Mouse (Mus musculus) right cerebral cortex, postnatal 10 days (tissue): ENCODE results near the gene Hba-x.
A peak's percentile ranks its signal among the peaks of the same experiment; 100 is the strongest.
"Not testable (repeated sequence)": the region's sequence is repeated elsewhere in the genome, so short reads cannot be mapped to it uniquely, and the experiment has no call there.

Experiments
- DNase-seq, 2 experiments: peaks; one replicate each; pipeline ENCODE4 v3.0.0; 2021; ENCODE audit warnings: low spot score in 2 of 2

Hba-x gene

DNA sequence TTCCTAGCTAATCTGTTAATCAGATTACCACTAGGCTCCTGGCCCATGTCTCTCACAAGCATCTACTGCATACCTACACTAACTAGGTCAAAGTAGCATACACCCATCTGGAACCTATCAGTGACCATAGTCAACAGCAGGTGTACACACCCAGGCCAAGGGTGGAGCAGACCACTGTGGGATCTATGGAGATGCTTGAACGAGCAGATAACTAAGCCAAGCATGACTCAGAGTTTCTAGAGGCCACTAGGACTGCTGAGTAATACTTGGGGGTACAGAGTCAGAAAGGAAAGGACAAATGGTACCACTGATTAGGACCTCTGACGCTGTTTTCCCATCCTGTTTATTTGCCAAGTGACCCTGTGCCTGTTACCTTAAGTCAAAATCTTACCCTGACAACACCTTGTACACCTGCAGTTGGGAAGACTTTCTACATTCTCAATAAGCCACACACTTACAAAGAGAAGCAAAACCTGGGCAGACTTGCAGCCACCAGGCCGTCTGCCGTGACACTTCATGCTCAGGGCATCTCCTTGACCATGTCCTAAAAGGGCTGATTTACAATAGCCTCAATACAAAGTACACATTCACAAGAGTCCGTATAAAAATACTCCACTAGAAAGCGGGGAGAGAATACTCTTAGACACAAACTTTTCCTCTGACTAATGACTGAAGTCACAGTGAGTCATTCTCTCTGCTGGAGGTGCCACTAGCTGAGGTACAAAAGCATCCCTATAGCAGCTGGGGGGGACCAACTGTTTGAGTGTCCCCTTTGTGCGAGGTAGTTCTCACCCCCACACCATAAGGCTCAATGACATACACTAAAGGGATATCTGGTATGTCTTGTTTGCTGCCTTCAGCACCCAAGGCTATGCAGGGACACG, 25.1 kb upstream of the Hba-x start:
- no peak for DNase-seq

DNA sequence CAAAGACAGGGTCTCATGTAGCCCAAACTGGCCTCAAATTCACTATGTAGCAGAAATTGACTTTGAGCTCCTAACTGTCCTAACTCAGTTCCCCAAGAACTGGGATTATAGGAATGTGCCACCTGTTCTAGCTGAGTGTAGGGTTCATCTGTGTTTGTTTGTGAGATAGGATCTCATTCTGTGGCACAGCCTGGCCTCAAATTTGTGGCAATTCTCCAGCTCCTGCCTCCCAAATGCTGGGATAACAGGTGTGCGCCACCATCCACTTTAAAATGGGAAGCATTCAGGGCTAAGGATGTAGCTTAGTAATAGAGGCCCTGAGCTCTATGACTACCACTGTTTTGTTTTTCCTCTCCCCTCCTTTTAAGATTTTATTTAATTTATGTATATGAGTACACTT, 23.1 kb upstream of the Hba-x start:
- no peak for DNase-seq

DNA sequence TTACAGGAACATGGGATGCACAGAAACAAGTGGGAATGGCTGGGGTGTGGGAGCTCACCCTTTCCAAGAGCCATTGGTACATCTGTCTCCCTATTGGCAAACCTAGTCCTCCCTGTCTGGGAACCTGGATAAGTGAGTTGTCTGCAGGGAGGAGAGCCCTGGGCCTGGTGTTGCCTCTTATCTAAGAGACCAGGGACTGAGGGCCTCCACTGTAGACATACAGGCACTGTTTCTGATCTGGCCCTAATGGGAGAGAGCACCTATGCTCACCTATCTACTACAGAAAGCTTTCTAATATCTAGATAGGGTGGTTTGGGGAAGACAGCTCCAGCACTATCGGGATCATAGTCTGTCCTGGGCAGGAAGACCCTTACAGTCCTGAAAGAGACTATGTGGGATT, 20.1 kb upstream of the Hba-x start:
- no peak for DNase-seq

DNA sequence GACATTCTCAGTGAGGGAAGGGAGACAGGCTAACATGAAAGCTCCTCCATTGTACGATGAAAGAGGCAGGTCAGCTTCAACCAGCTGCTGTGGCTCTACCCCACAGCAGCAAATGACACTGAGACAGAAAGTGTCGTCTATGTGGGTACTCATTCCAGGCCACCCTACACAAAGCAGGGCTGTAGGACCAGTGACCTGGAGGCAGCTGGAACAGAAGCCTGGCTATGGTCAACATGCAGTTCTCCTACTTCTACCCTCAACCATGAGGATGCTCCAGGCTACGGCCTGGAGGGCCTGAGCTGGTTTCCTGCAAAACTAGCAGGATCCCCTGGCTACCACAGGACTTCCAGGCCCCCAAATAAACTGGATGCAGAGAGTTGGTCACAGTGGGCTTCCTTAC, 19.6 kb upstream of the Hba-x start:
- DNase-seq: no peak

DNA sequence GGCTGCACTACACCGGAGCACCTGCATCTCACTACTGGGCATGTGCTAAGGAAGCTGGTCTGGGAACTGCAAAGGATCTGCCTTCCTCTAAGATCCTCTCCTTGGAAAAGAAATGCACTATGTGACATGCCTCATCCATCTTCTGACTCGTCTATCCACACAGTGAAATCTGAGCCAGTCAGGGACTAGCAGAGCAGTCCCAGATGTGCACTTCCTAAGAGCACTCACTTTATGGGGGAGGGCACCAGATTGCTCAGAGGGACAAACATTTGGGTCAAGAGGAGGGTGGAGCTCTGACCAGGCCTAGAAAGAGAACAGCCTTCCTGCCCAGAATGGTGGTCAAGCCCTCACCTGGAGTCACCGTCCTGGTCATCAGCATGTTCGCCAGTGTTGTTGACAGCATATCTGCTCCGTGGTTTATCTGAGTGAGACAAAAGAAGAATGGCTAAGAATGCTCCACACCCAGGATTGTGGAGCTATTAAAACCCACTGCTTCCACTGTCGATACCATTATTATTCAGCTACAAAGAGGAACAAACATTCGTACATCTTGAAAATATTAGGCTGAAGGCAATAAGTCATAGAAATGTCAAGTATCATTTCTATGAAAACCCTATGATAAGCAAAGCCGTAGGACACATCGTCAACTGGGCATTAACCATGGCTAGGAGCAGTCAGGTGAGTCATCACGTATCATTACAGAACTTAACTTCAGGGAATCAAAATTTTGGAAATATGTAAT, 13.4 kb upstream of the Hba-x start:
- DNase-seq: no peak

DNA sequence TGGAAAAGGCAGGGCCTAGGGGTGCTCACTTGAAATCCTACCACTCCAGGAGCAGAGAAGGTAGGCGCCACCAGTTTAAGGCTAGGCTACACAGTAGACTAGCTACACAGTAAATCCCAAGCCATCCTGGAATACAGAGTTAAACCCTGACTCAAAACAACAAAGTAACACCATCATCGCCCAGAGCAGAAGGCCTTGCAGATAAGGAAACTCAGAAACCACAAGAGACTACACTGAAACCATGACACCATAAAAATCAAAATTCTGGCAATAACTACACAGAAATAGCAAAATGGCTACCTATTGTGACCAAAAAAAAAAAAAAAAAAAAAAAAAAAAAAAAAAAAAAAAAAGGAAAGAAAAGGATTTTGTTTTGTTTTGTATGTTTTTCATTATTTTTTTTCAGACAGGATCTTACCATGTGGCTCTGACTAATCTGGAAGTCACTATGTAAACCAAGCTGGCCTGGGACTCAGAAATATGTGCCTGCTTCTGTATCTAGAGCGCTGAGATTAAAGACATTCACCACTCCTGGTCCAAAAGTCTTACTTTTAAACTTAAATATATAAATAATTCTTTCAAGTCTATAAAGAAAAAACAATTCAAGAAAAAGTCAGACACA, 11.0 kb upstream of the Hba-x start:
- no peak for DNase-seq

DNA sequence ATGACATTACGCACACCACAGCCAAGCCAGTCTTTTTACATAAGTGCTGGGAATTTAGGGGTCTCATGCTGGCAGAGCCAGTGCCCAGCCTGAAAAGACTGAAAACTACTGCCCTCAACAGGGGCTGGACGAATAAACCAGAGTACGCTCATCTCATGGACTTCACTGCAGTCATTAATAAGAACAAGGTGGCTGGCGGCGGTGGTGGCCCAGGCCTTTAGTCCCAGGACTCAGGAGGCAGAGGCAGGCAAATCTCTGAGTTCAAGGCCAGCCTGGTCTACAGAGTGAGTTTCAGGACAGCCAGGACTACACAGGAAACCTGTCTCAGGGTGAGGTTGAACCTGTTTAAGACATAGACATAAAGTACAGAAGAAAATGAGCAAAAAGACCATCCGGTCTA, 10.0 kb upstream of the Hba-x start:
- DNase-seq: no peak

DNA sequence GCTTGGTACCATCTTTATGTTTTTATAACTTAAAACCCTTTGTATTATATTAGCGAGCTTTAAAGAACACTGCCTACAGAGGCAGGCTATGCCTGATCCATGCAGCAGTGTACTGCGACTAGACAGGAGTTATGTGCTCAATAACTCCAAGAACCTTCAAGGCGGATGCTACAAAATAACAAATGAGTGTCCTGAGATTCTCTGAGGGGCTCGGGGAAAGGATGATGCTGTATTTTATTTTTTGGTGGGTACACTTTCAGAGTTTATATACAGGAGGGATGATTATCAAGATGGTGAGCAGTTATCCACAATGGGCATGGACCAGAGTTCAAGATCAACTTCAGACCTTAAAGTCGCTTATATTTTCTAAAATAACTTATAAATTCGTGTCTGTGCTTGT, 9.4 kb upstream of the Hba-x start:
- no peak for DNase-seq

DNA sequence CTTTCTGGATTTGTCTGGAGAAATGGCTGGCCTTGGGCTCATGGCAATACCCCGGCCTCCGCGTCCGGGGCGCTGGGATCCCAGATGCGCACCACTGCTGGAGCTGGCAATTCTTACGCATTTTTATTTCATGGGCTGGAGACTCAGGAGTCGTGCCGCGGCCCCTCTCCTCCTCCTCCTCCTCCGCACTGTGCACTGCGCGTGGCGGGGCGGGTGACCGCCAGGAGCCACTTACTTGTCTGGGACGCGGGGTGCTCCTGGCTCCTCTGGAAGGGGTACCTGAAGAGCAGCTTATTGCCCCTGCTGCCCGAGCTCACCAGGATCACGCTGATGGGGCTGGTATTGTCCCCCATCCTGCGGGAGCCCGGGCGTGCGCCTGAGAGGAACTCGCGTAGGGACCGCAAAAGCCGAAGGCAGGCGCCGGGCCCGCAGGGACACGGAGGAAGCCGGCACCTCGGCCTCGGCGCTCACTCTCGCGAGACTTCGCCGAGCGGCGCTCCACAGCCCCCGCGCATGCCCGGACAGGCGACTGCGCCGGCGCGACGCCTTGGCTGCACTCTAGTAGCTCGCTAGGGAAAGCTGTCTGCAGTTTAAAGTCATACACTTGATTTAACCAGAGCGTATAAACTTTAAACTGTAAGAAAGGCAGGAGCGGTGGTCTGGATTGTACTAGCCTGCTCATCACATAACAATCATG, 8.9 kb upstream of the Hba-x start, which contains the start of gene Nprl3:
Nprl3 (minus strand) TSS at position 520 of the 697 bp plus-strand sequence.
- peak; percentile 97 to 98 for DNase-seq

DNA sequence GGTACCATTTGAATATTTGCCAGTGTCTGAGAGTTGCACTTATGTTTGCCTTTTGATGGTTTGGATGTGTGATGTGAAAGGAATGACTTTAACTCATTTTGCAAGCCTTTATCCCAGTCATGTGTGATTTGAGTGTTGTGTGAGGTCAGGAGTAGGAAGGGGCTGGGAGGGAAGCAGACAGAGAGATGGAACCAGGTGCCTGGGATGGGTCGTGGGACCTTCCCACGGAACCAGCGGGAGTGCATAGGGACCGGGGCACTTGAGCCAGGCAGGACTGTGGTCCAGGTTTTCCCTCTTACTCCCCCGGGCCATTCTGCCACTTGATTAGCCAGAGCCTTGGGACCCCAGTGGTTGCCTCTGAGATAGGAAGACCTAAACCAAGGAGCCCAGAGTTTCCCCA, 8.2 kb upstream of the Hba-x start:
- DNase-seq: no peak

DNA sequence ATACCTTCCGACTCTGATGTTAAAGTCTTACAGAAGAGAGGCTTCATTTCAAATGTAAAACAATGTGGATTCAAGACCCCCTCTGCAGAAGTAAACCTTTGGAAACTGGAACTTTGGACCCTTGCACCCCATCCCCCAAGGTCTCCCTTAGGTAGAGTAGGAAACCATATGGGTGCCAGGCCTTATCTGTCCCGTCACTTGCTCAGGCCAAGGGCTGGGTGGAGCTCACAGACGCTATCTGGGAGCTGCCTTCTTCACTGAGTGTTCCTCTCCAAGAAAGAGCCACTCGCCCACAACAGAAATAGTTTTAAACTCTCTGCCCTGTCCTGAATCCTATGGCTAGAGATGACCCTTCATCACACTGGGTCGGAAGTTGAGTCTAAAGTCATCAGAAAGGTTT, 7.2 kb upstream of the Hba-x start:
- no peak for DNase-seq

DNA sequence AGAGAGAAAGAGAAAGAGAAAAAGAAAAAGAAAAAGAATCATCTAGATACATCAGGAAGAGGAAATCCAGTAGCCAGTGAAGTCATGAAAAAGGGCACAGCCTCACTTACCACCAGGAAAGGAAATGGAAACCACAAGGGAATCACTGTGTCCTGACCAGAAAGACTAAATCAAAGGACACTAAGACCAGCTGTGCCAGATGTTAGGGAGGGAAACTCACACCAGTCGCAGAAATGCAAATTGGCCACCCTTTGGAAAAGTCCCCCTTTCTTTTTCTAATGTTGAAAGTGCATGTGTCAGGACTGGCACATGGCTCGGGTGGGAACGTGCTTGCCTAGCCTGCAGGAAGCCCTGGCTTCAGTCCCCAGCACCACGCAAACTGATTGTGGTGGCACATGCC, 5.0 kb upstream of the Hba-x start:
- no peak for DNase-seq

DNA sequence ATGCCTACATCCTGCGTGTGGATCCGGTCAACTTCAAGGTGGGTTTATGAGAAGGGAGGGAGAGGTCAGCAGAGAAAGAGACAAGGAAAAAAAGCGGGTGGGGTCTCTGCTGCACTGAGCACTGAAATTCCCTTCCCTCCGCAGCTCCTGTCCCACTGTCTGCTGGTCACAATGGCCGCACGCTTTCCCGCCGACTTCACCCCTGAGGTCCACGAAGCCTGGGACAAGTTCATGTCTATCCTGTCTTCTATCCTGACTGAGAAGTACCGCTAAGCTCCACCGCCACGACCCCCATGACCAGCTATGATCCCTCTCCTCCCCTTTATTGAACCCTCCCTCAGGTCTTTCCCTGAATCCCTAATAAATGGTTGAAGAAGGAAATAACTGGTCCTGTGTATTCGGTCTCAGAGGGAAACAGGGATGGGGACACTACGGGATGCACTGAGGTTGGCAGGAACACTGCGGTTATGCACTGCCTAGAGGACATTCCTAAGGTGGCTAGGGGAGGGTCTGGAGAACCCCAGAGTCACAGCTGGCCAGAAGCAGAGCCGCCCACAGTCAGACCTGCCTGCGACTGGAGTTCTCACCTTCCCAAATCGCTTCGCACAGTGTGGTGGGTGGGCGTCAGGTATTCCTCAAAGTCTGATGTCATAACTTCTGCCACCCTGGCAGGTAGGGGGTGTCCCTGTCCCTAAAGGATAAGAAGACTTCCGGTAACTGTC, 1.7 kb downstream of the Hba-x start:
- no peak for DNase-seq

DNA sequence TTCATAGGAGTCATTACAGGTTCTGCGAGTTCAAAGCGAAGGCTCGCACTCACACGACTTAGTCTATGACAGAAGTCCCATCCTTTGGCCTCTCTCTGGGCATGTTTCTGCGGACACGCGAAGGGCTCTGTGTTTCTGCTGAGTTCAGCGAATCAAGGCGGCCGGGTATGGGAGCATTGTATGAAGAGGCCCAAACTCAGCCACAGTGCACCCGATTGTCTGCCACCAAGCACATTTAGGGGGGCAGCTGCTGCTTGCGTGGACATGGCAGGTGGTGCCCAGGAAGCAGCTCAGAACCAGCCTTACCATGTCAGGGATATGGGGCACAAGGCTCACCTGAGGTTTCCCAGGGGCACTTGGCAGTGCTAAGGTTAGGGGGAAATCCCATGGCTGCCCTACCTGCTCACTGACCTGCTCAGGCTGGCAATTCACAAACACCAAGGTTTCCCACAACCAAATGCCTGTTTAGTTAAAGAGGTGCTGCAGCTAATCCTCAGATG, 2.3 kb downstream of the Hba-x start:
- no peak for DNase-seq

DNA sequence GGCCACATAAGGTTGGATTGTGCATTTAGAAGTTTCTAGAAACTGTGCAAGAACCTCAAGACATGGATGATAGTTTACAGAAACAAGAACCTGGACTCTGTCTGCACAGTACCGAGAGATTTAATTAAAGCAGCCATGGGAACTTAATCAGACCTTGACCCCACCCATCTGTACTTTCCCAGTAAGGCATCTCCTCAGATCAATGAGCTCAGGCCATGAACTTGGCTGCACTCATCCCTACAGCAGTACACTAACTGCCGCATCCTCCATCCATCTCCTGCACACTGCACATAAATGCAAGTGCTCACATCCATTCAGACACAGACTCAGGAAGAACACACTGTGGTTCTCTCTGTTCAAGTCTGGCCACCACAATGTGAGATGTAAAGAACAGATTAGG, 4.4 kb downstream of the Hba-x start:
- DNase-seq: no peak

DNA sequence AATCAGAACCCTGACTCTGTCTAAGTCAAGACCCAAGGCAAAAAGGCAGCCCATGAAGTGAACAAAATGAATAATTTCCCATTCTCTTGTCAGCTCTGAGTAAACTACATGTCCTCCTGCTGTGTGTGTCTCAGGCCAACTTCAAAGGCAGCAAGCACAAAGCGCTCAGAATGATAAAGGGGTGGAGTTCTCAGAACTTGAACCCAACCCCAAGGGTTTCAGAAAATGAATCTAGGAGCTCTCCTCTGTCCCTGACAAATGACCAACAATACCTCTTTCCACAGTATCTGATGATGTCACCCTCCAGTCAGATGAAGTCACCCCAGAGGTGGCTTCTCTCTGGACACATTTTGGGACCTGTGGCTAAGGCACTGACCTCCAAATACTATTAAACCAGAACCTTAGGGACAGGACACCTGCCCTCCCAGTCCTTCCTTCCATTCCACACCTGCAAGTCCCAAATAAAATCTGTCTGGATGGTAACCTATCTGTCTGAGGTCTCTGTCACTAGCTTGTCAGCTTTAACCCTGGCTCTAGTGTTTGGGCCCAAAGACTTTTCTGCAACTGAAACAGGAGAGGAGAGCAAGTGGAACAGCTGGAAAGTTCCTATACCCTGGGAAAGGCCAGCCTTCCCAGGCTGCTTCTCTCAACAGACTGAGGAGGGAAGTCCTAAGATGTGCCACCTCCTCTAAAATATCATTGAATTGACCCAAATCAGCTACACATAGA, 5.4 kb downstream of the Hba-x start:
- DNase-seq: no peak

DNA sequence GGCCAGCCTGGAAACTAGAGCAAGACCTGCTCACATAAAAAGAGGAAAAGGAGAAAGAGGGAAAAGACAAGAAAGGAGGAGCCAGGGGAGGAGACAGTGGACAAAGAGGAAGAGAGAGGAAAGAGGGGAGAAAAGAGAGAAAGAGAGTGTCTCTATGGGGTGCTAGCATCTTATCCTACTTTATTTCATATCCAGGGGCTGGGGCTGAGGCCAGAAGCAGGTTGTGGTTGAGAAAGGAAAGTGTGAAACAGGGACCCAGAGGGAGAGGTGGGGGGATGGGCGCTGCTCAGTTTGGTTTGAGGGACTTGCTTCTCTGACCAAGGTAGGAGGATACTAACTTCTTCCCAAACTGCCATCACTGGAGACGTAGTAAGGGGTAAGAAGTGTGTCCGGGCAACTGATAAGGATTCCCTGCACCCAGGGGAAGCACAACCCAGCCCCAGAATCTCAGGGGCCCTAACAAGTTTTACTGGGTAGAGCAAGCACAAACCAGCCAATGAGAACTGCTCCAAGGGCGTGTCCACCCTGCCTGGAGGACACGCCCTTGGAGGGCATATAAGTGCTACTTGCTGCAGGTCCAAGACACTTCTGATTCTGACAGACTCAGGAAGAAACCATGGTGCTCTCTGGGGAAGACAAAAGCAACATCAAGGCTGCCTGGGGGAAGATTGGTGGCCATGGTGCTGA, 7.0 kb downstream of the Hba-x start, which contains the start of gene Hba-a1:
Hba-a1 (plus strand) TSS at position 421 of the 687 bp plus-strand sequence.
- not testable (repeated sequence) for DNase-seq

DNA sequence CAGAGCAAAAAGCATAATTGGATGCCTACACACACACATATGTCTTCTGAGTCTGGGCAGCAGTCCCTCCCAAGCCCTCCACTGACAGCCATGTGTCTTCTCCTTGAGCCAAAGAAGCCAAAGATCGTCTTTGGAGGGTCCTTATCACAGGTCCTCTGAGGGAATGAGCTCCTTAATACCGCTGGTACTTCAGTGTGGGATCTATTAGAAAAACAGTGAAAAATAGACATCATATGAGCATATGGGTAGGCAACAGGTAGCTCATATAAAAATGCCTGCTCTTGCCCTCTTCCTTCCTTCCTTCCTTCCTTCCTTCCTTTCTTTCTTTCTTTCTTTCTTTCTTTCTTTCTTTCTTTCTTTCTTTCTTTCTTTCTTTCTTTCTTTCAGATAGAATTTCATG, 8.4 kb downstream of the Hba-x start:
- not testable (repeated sequence) for DNase-seq

DNA sequence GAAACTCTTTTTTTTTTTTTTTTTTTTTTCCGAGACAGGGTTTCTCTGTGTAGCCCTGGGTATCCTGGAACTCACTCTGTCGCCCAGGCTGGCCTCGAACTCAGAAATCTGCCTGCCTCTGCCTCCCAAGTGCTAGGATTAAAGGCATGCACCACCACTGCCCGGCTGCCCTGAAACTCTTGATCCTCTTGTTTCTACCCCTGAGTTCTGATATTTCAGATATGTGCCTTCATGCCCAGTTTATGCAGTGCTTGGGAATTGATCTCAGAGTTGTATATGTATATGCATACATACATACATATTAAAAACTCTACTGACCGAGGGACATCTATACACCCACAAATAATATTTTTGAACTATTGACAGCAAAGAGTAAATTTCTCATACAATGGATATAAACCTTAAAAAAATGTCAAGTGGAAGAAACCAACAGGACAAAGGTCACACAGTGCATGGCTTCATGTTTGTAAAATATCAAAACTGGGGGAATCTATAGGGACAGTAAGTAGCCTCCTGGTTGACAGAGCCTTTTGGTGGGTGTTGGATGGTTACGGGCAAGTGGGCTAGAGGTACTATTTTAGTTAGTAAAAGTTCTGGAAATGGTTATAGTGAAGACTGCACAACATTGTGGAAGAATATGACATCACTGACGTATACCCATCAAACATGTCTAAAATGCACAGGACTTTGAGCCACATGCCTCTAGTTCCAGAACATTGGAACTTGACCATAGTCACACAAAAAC, 9.0 kb downstream of the Hba-x start:
- DNase-seq: no peak
